Mouse (Mus musculus): ENCODE results near the gene Tas2r134.

Gene Tas2r134

GRCm38 (mm10) chr2:51627211-51627610 is at the start of gene Tas2r134:
Tas2r134 (plus strand) TSS chr2:51627511.
- no peak for DNase-seq

GRCm38 (mm10) chr2:51579767-51580166 is 47.5 kb upstream of the Tas2r134 start:
- no peak for DNase-seq

GRCm38 (mm10) chr2:51584050-51585046 is 43.0 kb upstream of the Tas2r134 start:
- no peak for DNase-seq

- DNase-seq = no peak
Measured at GRCm38 (mm10) chr2:51588336-51588735, 39.0 kb upstream of the Tas2r134 start.

- DNase-seq = no peak
Measured at GRCm38 (mm10) chr2:51588895-51589294, 38.4 kb upstream of the Tas2r134 start.

- DNase-seq = no peak
Measured at GRCm38 (mm10) chr2:51589627-51590026, 37.7 kb upstream of the Tas2r134 start.

- DNase-seq = no peak
Measured at GRCm38 (mm10) chr2:51590308-51590707, 37.0 kb upstream of the Tas2r134 start.

- no peak for DNase-seq
Measured at GRCm38 (mm10) chr2:51592157-51592556, 35.2 kb upstream of the Tas2r134 start.

GRCm38 (mm10) chr2:51599473-51600201 is 27.7 kb upstream of the Tas2r134 start:
- peak; percentile 10 for DNase-seq

GRCm38 (mm10) chr2:51600202-51600487 is 27.2 kb upstream of the Tas2r134 start:
- no peak for DNase-seq

- no peak for DNase-seq
Measured at GRCm38 (mm10) chr2:51600873-51601272, 26.4 kb upstream of the Tas2r134 start.

- no peak for DNase-seq
Measured at GRCm38 (mm10) chr2:51610305-51610704, 17.0 kb upstream of the Tas2r134 start.

GRCm38 (mm10) chr2:51610897-51611296 is 16.4 kb upstream of the Tas2r134 start:
- DNase-seq = no peak

- no peak for DNase-seq
Measured at GRCm38 (mm10) chr2:51613716-51614115, 13.6 kb upstream of the Tas2r134 start.

GRCm38 (mm10) chr2:51621931-51622330 is 5.4 kb upstream of the Tas2r134 start:
- DNase-seq = no peak

GRCm38 (mm10) chr2:51626007-51626406 is 1.3 kb upstream of the Tas2r134 start:
- DNase-seq = no peak

- DNase-seq = no peak
Measured at GRCm38 (mm10) chr2:51631428-51631827, 4.1 kb downstream of the Tas2r134 start.

GRCm38 (mm10) chr2:51637681-51638080 is 10.4 kb downstream of the Tas2r134 start:
- no peak for DNase-seq

GRCm38 (mm10) chr2:51641635-51642034 is 14.3 kb downstream of the Tas2r134 start:
- DNase-seq = no peak

GRCm38 (mm10) chr2:51643244-51644139 is 16.2 kb downstream of the Tas2r134 start:
- DNase-seq = no peak

GRCm38 (mm10) chr2:51647972-51648371 is 20.7 kb downstream of the Tas2r134 start:
- no peak for DNase-seq

GRCm38 (mm10) chr2:51649887-51650286 is 22.6 kb downstream of the Tas2r134 start:
- no peak for DNase-seq

- no peak for DNase-seq
Measured at GRCm38 (mm10) chr2:51652086-51652485, 24.8 kb downstream of the Tas2r134 start.

All from cerebellum, adult 9-10 months (tissue).